Mouse (Mus musculus) hindbrain, embryonic 13.5 days (tissue): ENCODE measurements around the gene Gm17019. TPM values are rescaled to one million over a fixed set of nuclear protein-coding genes. Genes with fewer than 3 reads are reported as not detected.

ENCODE experiments used
- polyA plus RNA-seq: library from polyadenylated mRNA; unstranded; fragments of >200 nt; fragmentation: Nextera tagmentation; extraction: Ambion mirVana; gene quantifications from 2 replicates; pipeline ENCODE4 v1.2.1, GENCODE M21; 2015

The Gm17019 gene
- polyA plus RNA-seq, 1 experiment from 2014 or later = not detected

Other genes with a start within 250 kb of the Gm17019 start
- not detected in 2 replicates for gene Gm9758, start 118.1 kb downstream of the Gm17019 start, polyA plus RNA-seq
- not detected in 2 replicates for gene Speer4e, start 94.6 kb downstream of the Gm17019 start, polyA plus RNA-seq
- gene Gm10354, start 54.1 kb downstream of the Gm17019 start, polyA plus RNA-seq = not detected in 2 replicates